Mouse (Mus musculus) embryonic facial prominence, embryonic 11.5 days (tissue): Measurements from ENCODE around the gene Bpi. TPM values are rescaled to one million over a fixed set of nuclear protein-coding genes. Genes with fewer than 3 reads are reported as not detected.
A peak's percentile ranks its signal among the peaks of the same experiment; 100 is the strongest.

Experiments
- ATAC-seq: fragments of 200-750 bp; cut with Nextera tagmentation; replicated peaks from 2 replicates; pipeline ENCODE4 v1.8.0; 2017; ENCODE audit warnings: low read depth; ENCODE audit not compliant: insufficient number of reproducible peaks, low FRiP score, low TSS enrichment
- DNase-seq: peaks from one replicate; pipeline ENCODE4 v3.0.0-alpha.2; 2015; ENCODE audit warnings: low spot score
- H3K27ac ChIP-seq: fragments of 300-500 bp; sonication (generic); replicated peaks from 2 replicates; pipeline ENCODE4 v1.5.1; 2014; ENCODE audit warnings: mild to moderate bottlenecking, low read depth, low read length, control low read depth
- H3K27me3 ChIP-seq: fragments of 300-500 bp; sonication (generic); 2 replicates; pipeline ENCODE4 v1.6.1; 2014; ENCODE audit warnings: mild to moderate bottlenecking, low read length, moderate library complexity, mixed read lengths; ENCODE audit not compliant: control insufficient read depth, insufficient read depth
- H3K36me3 ChIP-seq: fragments of 300-500 bp; sonication (generic); replicated peaks from 2 replicates; pipeline ENCODE4 v1.6.1; 2014; ENCODE audit warnings: low read depth, mild to moderate bottlenecking, low read length, moderate library complexity, mixed read lengths; ENCODE audit not compliant: control insufficient read depth, insufficient read depth
- H3K4me1 ChIP-seq: fragments of 300-500 bp; sonication (generic); 2 replicates; pipeline ENCODE4 v1.6.1; 2014; ENCODE audit warnings: low read length, mixed read lengths; ENCODE audit not compliant: control insufficient read depth, insufficient read depth
- H3K4me2 ChIP-seq: fragments of 300-500 bp; sonication (generic); 2 replicates; pipeline ENCODE4 v1.6.1; 2014; ENCODE audit warnings: low read depth, mild to moderate bottlenecking, control low read depth, low read length, moderate library complexity
- H3K4me3 ChIP-seq: fragments of 300-500 bp; sonication (generic); 2 replicates; pipeline ENCODE4 v1.5.1; 2014; ENCODE audit warnings: low read depth, low read length, control low read depth
- H3K9ac ChIP-seq: fragments of 300-500 bp; sonication (generic); replicated peaks from 2 replicates; pipeline ENCODE4 v1.6.1; 2014; ENCODE audit warnings: mild to moderate bottlenecking, control low read depth, low read length
- H3K9me3 ChIP-seq: fragments of 300-500 bp; sonication (generic); replicated peaks from 2 replicates; pipeline ENCODE4 v1.6.1; 2016; ENCODE audit warnings: mild to moderate bottlenecking, low read length, inconsistent platforms, mixed read lengths; ENCODE audit not compliant: control insufficient read depth
- WGBS: fragments of 180-500 bp; shearing (Covaris S2); extraction: QIAGEN DNeasy Blood & Tissue Kit; methylation state at CpG from one replicate; pipeline ENCODE4 v1.1.7; 2014; 5-methylcytosine and 5-hydroxymethylcytosine counted together
- polyA plus RNA-seq: library from polyadenylated mRNA; unstranded; fragments of >200 nt; fragmentation: Nextera tagmentation; extraction: Ambion mirVana; gene quantifications from 2 replicates; pipeline ENCODE4 v1.2.1, GENCODE M21; 2014

Bpi gene
- polyA plus RNA-seq, 1 experiment from 2014 or later = not detected

- no peak for DNase-seq
- 78% methylated on average over 3 of the region's 3 CpGs for WGBS
- H3K4me2 ChIP-seq = no peak overlapping the region
- H3K9me3 ChIP-seq = no peaks in the 10 kb centered on the region
- no peak overlapping the region for H3K27ac ChIP-seq
- no peaks in the 10 kb centered on the region for H3K36me3 ChIP-seq
- H3K9ac ChIP-seq = no peak overlapping the region
- no peaks in the 10 kb centered on the region for H3K27me3 ChIP-seq
- no peak overlapping the region for H3K4me3 ChIP-seq
- no peak for ATAC-seq
- no peaks in the 10 kb centered on the region for H3K4me1 ChIP-seq
These were observed 7.0 kb downstream of the Bpi start for GRCm38 (mm10) chr2:158264877-158265276.

GRCm38 (mm10) chr2:158270017-158270416 lies 12.1 kb downstream of the Bpi start:
- DNase-seq (no peak), ATAC-seq (no peak)

GRCm38 (mm10) chr2:158273646-158274045 lies 15.8 kb downstream of the Bpi start:
- no peaks in the 10 kb centered on the region for H3K27me3 ChIP-seq
- 14% methylated on average over 2 of the region's 2 CpGs for WGBS
- H3K36me3 ChIP-seq = no peaks in the 10 kb centered on the region
- no peak overlapping the region for H3K4me3 ChIP-seq
- DNase-seq (peak; percentile 15), ATAC-seq (no peak)
- H3K9me3 ChIP-seq = no peaks in the 10 kb centered on the region
- H3K27ac ChIP-seq = no peak overlapping the region
- no peaks in the 10 kb centered on the region; the same call in 1 of the 2 replicates for H3K4me1 ChIP-seq
- no peak overlapping the region for H3K4me2 ChIP-seq
- no peak overlapping the region for H3K9ac ChIP-seq

More at GRCm38 (mm10) chr2:158270017-158270416, 12.1 kb downstream of the Bpi start:
- Histone ChIP-seq H3K9me3 (no peaks in the 10 kb centered on the region), H3K9ac (no peak overlapping the region), H3K27ac (no peak overlapping the region), H3K4me1 (no peaks in the 10 kb centered on the region; the same call in 1 of the 2 replicates), H3K27me3 (no peaks in the 10 kb centered on the region), H3K4me2 (no peak overlapping the region), H3K36me3 (no peaks in the 10 kb centered on the region), H3K4me3 (no peak overlapping the region)
- WGBS = 83% methylated on average over 8 of the region's 8 CpGs

GRCm38 (mm10) chr2:158275349-158275748 lies 17.5 kb downstream of the Bpi start:
- no peak overlapping the region for H3K4me2 ChIP-seq
- no peak for DNase-seq
- H3K9me3 ChIP-seq = no peaks in the 10 kb centered on the region
- H3K9ac ChIP-seq = no peak overlapping the region
- no peaks in the 10 kb centered on the region for H3K27me3 ChIP-seq
- no peaks in the 10 kb centered on the region; the same call in 1 of the 2 replicates for H3K4me1 ChIP-seq
- 94% methylated on average over 3 of the region's 3 CpGs for WGBS
- no peak overlapping the region for H3K27ac ChIP-seq
- no peak for ATAC-seq
- no peaks in the 10 kb centered on the region for H3K36me3 ChIP-seq
- H3K4me3 ChIP-seq = no peak overlapping the region

- Histone ChIP-seq H3K9me3 (no peaks in the 10 kb centered on the region), H3K4me3 (no peak overlapping the region), H3K4me1 (no peaks in the 10 kb centered on the region; the same call in 1 of the 2 replicates), H3K9ac (no peak overlapping the region), H3K36me3 (no peaks in the 10 kb centered on the region), H3K27ac (no peak overlapping the region), H3K4me2 (no peak overlapping the region), H3K27me3 (no peaks in the 10 kb centered on the region)
- no peak for ATAC-seq
- 44% methylated on average over 4 of the region's 4 CpGs for WGBS
- DNase-seq = no peak
These were observed 17.9 kb downstream of the Bpi start for GRCm38 (mm10) chr2:158275811-158276210.

GRCm38 (mm10) chr2:158276451-158276850 lies 18.6 kb downstream of the Bpi start:
- no peaks in the 10 kb centered on the region; the same call in 1 of the 2 replicates for H3K4me1 ChIP-seq
- 57% methylated on average over 6 of the region's 6 CpGs for WGBS
- no peaks in the 10 kb centered on the region for H3K27me3 ChIP-seq
- no peaks in the 10 kb centered on the region for H3K36me3 ChIP-seq
- H3K9ac ChIP-seq = no peak overlapping the region
- H3K27ac ChIP-seq = no peak overlapping the region
- no peak for ATAC-seq
- H3K4me2 ChIP-seq = no peak overlapping the region
- no peaks in the 10 kb centered on the region for H3K9me3 ChIP-seq
- H3K4me3 ChIP-seq = no peak overlapping the region
- DNase-seq = no peak

GRCm38 (mm10) chr2:158276878-158277277 lies 19.0 kb downstream of the Bpi start:
- no peak for DNase-seq
- H3K27me3 ChIP-seq = no peaks in the 10 kb centered on the region
- H3K27ac ChIP-seq = no peak overlapping the region
- H3K4me1 ChIP-seq = no peaks in the 10 kb centered on the region; the same call in 1 of the 2 replicates
- H3K9ac ChIP-seq = no peak overlapping the region
- WGBS = 76% methylated on average over 4 of the region's 4 CpGs
- H3K4me2 ChIP-seq = no peak overlapping the region
- ATAC-seq = no peak
- no peaks in the 10 kb centered on the region for H3K9me3 ChIP-seq
- no peak overlapping the region for H3K4me3 ChIP-seq
- H3K36me3 ChIP-seq = no peaks in the 10 kb centered on the region

- Histone ChIP-seq H3K9ac (no peak overlapping the region), H3K27me3 (no peaks in the 10 kb centered on the region), H3K4me1 (no peaks in the 10 kb centered on the region), H3K4me3 (no peak overlapping the region), H3K4me2 (no peak overlapping the region), H3K9me3 (no peaks in the 10 kb centered on the region), H3K36me3 (no peaks in the 10 kb centered on the region), H3K27ac (no peak overlapping the region)
- ATAC-seq = no peak
- 89% methylated on average over 4 of the region's 4 CpGs for WGBS
- no peak for DNase-seq
These were observed 21.8 kb downstream of the Bpi start for GRCm38 (mm10) chr2:158279656-158280055.
